Mouse (Mus musculus) midbrain, embryonic 14.5 days (tissue): ENCODE results near the gene Tcf7l2. TPM values are rescaled to one million over a fixed set of nuclear protein-coding genes. Genes with fewer than 3 reads are reported as not detected.

ENCODE experiments used
- ATAC-seq: fragments of 200-750 bp; cut with Nextera tagmentation; 2 replicates; pipeline ENCODE4 v1.8.0; 2017; ENCODE audit warnings: moderate number of reproducible peaks, moderate library complexity; ENCODE audit not compliant: low FRiP score, low TSS enrichment
- DNase-seq: peaks from one replicate; pipeline ENCODE4 v3.0.0-alpha.2; 2015
- H3K27ac ChIP-seq: fragments of 300-500 bp; sonication (generic); replicated peaks from 2 replicates; pipeline ENCODE4 v1.5.1; 2014; ENCODE audit warnings: mild to moderate bottlenecking, low read depth, low read length, moderate library complexity
- H3K27me3 ChIP-seq: fragments of 300-500 bp; sonication (generic); 2 replicates; pipeline ENCODE4 v1.6.1; 2014; ENCODE audit warnings: low read length, control low read depth, mixed read lengths; ENCODE audit not compliant: control insufficient read depth, insufficient read depth
- H3K36me3 ChIP-seq: fragments of 300-500 bp; sonication (generic); 2 replicates; pipeline ENCODE4 v1.6.1; 2014; ENCODE audit warnings: low read length, control low read depth; ENCODE audit not compliant: control insufficient read depth, insufficient read depth
- H3K4me1 ChIP-seq: fragments of 300-500 bp; sonication (generic); 2 replicates; pipeline ENCODE4 v1.6.1; 2014; ENCODE audit warnings: mild to moderate bottlenecking, antibody characterized with exemption, low read length, control low read depth; ENCODE audit not compliant: control insufficient read depth, insufficient read depth
- H3K4me2 ChIP-seq: fragments of 300-500 bp; sonication (generic); 2 replicates; pipeline ENCODE4 v1.6.1; 2014; ENCODE audit warnings: mild to moderate bottlenecking, low read length, moderate library complexity
- H3K4me3 ChIP-seq: fragments of 300-500 bp; sonication (generic); replicated peaks from 2 replicates; pipeline ENCODE4 v1.5.1; 2014; ENCODE audit warnings: low read depth, low read length
- H3K9ac ChIP-seq: fragments of 300-500 bp; sonication (generic); replicated peaks from 2 replicates; pipeline ENCODE4 v1.6.1; 2014; ENCODE audit warnings: mild to moderate bottlenecking, low read length, moderate library complexity
- H3K9me3 ChIP-seq: fragments of 300-500 bp; sonication (generic); 2 replicates; pipeline ENCODE4 v1.6.1; 2016; ENCODE audit warnings: low read length, control low read depth, mixed read lengths; ENCODE audit not compliant: control insufficient read depth
- WGBS: fragments of 180-500 bp; shearing (Covaris S2); extraction: QIAGEN DNeasy Blood & Tissue Kit; methylation state at CpG from one replicate; pipeline ENCODE4 v1.1.7; 2014; 5-methylcytosine and 5-hydroxymethylcytosine counted together
- polyA plus RNA-seq: library from polyadenylated mRNA; unstranded; fragments of >200 nt; fragmentation: Nextera tagmentation; extraction: Ambion mirVana; gene quantifications from 2 replicates; pipeline ENCODE4 v1.2.1, GENCODE M21; 2014

Tcf7l2 gene
- polyA plus RNA-seq, 1 experiment from 2014 or later, result 768 TPM

DNA sequence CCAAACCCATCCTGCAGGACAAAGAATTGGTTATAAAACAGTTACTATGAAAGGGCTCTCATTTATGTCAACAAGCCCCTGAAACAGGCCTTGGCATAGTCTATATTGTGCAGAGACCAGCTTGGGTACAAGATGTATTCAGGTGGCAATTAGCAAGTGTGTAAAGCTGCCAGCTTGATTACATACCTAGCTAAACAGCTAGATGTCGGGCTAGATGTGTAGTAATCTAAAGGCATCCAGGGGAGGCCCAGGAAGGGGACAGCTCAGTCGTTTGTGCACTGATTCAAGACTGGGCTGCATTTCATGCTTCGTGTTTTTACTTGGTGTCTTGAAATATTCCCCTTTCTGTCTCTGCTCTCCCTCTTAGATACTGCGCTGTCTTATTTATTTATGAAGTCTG lies 1.9 kb upstream of the Tcf7l2 start:
- Histone ChIP-seq H3K9me3 (no peaks in the 10 kb centered on the region), H3K4me1 (peaks cover 14% of the 10 kb centered on the region), H3K4me2 (no peak overlapping the region), H3K4me3 (no peak overlapping the region), H3K36me3 (no peaks in the 10 kb centered on the region), H3K27ac (peak overlapping the region; percentile 71), H3K27me3 (no peaks in the 10 kb centered on the region), H3K9ac (no peak overlapping the region)
- no peak for ATAC-seq
- no peak for DNase-seq
- WGBS, result 26% methylated on average over 4 of the region's 4 CpGs

DNA sequence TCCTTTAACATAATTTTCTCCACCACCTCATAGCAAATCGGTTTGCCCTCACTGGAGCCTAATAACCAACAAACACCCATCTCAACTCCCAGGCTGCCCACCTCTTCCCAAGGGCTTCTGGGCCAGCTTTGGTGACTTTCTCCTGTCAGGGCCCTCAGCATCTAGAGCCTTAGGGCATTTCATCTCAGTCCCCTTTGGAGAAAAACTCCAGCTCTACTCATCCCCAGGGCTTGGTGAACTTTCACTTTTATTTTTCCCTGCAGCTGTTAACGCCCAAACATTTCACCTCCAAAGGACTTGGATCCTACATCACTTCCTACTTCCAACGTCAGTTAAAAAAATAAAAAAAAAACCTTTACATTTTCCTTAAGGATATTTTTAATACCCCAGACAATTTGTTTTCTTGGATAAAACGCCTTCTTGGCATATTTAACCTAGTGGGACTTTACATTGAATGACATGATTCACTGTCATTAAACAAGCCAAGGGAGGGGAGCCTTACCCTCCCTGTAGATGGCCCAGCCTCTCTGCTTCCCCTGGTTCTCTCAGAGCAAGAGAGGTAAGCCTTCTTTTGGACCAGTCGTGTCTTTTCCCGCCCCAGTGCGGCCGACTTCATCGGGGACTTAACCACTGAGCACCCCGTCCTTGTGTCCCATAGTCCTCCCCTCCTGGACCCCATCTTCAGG lies 724 bp upstream of the Tcf7l2 start:
- Histone ChIP-seq H3K27me3 (no peaks in the 10 kb centered on the region), H3K4me1 (peaks cover 21% of the 10 kb centered on the region), H3K4me2 (peak overlapping the region; percentile 72), H3K36me3 (no peaks in the 10 kb centered on the region), H3K4me3 (peak overlapping the region; percentile 60), H3K9me3 (no peaks in the 10 kb centered on the region), H3K27ac (peak overlapping the region; percentile 85), H3K9ac (peak overlapping the region; percentile 92)
- DNase-seq, result no peak
- ATAC-seq, result no peak
- whole genome bisulfite sequencing, result 16% methylated on average over 10 of the region's 10 CpGs

DNA sequence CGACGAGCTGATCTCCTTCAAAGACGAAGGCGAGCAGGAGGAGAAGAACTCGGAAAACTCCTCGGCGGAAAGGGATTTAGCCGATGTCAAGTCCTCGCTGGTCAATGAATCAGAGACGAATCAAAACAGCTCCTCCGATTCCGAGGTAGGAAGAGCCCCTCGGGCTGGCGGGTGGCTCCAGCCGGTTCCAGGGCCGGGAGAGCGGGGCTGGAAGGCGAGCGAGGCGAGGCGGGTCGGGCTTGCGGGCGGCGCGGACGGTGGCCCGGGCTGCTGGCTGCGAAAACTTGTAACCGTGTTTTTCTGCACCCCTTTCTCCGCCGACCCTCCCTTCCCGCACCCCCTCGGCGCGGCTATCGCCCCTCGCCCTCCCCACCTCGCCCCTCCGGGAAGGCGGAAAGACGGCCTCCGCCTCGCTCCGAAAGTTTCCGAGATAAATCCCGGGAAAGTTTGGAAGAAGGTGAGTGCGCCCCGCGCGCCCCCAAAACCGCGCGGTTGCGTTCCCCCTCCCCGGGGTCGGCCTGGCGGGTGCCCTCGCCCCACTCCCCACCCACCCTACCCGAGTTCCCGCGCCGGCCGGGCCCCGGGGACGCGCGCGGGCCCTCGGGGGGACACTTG lies 873 bp downstream of the Tcf7l2 start:
- under 1% methylated on average over 66 of the region's 70 CpGs for WGBS
- H3K4me2 ChIP-seq, result peak overlapping the region; percentile 72
- DNase-seq (peak; percentile 72), ATAC-seq (no peak; the same call in 1 of the 2 replicates)
- peak overlapping the region; percentile 97 for H3K27ac ChIP-seq
- no peaks in the 10 kb centered on the region for H3K27me3 ChIP-seq
- peaks cover 35% of the 10 kb centered on the region for H3K4me1 ChIP-seq
- H3K4me3 ChIP-seq, result peak overlapping the region; percentile 60
- peak overlapping the region; percentile 92 for H3K9ac ChIP-seq
- no peaks in the 10 kb centered on the region for H3K9me3 ChIP-seq
- no peaks in the 10 kb centered on the region for H3K36me3 ChIP-seq

DNA sequence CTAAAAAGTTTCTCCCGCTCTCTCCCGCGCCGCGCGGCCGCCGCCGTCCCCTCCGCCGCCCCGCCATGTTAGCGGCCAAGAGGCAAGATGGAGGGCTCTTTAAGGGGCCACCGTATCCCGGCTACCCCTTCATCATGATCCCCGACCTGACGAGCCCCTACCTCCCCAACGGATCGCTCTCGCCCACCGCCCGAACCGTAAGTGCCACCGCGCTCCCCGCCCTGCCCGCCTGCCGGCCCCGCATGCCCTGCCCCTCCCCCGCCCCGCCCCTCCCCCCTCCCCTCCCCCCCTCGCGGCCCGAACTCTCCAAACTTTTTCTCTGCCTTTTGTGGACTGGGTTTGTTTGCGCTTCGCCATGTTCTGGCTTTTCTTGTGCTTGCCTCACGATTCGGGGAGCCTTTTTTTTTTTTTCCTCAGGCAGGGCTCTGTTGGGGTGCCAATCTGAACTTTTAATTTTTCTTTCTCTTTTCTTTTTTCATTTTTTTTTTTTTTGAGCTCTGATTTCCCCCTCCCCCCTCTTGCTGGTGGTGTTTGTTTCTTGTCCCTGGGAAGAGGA lies 1.5 kb downstream of the Tcf7l2 start:
- H3K27ac ChIP-seq, result peak overlapping the region; percentile 97
- WGBS, result under 1% methylated on average over 33 of the region's 38 CpGs
- ATAC-seq (peak; percentile 8), DNase-seq (peak; percentile 67)
- H3K27me3 ChIP-seq, result no peaks in the 10 kb centered on the region; the same call in 1 of the 2 replicates
- H3K4me3 ChIP-seq, result peak overlapping the region; percentile 60
- peak overlapping the region; percentile 92 for H3K9ac ChIP-seq
- peak overlapping the region; percentile 72 for H3K4me2 ChIP-seq
- no peaks in the 10 kb centered on the region for H3K36me3 ChIP-seq
- peaks cover 41% of the 10 kb centered on the region for H3K4me1 ChIP-seq
- H3K9me3 ChIP-seq, result no peaks in the 10 kb centered on the region

DNA sequence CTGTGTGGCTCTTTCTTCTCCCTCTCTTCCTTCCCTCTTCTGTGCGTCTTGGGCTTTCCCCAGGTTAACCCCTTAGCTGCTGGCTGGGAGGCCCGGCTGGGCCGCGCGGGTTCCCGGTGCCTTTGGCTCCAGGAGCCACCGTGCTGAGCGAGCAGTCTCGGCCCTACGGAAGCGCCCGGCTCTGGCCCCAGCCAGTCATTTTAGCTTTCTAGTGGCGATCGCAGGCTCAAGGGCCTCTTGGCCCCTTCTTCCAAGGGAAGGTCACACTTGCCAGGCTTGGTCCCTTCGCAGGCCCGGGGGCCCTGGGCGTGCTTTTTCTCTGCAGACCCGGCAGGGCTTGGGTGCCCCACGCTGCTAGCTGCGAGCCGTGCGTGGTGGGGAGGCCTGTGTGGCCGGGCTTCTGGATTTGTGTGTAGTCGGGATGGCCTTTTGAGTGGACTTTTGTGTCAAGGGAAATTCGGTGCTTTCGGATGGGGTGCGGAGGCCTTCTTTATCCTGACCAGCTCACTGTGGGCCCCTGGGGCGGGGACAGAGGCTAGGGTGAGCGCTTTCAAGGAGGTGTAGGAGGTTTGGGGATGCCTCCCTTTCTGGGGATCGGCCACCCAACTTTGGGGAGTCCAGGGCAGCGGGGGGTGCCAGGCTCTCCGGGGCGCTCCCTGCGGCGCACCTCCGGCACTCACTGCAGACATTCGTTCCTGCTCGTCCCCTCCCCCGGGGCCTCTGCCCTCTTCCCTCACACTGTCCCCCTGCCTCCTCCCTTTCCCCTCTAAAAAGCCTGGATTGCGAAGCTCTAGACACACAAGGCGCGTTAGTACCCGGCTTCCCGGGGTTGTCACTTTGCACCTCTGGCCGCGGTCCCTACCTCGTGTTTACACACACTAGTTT lies 2.2 kb downstream of the Tcf7l2 start:
- WGBS, result 1% methylated on average over 45 of the region's 47 CpGs
- H3K27ac ChIP-seq, result peak overlapping the region; percentile 97
- no peaks in the 10 kb centered on the region for H3K9me3 ChIP-seq
- peak overlapping the region; percentile 72 for H3K4me2 ChIP-seq
- no peaks in the 10 kb centered on the region for H3K36me3 ChIP-seq
- DNase-seq, result peak; percentile 83
- H3K27me3 ChIP-seq, result no peaks in the 10 kb centered on the region; the same call in 1 of the 2 replicates
- H3K4me3 ChIP-seq, result peak overlapping the region; percentile 60
- H3K4me1 ChIP-seq, result peaks cover 48% of the 10 kb centered on the region
- H3K9ac ChIP-seq, result peak overlapping the region; percentile 92
- 0 out of 2 replicates have a peak, but pooled peaks have one; percentile 29 for ATAC-seq

DNA sequence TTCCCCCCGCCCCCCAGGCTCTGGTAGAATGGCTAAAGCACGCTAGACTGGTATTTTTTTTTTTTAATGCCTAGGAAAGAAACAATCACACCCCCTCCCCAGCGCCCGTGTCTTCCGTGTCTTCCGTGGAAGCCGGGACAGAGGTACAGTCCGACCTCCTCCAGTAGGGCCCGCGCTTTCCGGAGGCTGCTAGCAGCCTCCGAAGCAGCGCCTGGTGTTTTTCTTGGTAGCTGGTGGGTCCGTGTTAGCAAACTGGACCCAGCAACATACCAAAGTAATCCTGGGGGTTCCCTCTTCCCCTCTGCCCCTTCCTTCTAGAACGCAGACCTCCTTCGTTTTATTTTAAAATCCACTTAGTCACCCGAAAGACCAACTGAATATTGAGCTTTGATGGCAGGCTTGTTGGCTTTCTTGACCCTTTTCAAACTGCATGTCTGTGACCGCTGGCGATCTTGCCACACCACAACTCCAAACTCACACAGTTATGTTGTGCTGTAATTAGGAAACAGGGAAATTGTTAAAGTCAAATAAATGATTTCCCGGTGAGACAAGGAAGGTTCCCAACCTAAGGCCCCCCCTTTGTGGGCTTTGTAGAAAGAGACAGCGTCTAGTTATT lies 3.1 kb downstream of the Tcf7l2 start:
- 1% methylated on average over 21 of the region's 21 CpGs for WGBS
- no peaks in the 10 kb centered on the region for H3K36me3 ChIP-seq
- peak overlapping the region; percentile 72 for H3K4me2 ChIP-seq
- H3K27me3 ChIP-seq, result no peaks in the 10 kb centered on the region; the same call in 1 of the 2 replicates
- DNase-seq, result peak; percentile 69
- no peak for ATAC-seq
- no peaks in the 10 kb centered on the region for H3K9me3 ChIP-seq
- peak overlapping the region; percentile 97 for H3K27ac ChIP-seq
- peak overlapping the region; percentile 92 for H3K9ac ChIP-seq
- H3K4me1 ChIP-seq, result peaks cover 55% of the 10 kb centered on the region
- H3K4me3 ChIP-seq, result peak overlapping the region; percentile 60

DNA sequence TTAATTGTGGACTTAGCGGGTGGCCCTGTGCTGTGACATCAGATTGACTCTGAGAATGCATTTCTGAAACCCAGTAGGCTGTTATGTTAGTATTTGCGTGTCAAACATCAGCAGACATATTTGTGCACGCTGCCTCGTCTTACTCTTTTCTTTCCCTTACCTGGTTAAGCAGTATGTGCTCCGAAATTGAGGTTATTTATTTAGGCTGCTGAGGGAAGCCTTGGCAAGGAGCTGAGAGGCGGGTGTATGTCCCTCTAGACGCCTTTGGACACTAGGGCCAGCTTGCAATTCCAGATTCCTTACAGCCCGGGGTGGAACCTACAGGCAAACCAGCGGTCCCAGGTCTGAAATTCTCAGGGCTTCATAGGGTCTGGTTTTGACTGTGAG lies 3.6 kb downstream of the Tcf7l2 start:
- WGBS, result 7% methylated on average over 9 of the region's 9 CpGs
- H3K36me3 ChIP-seq, result no peaks in the 10 kb centered on the region
- peak overlapping the region; percentile 60 for H3K4me3 ChIP-seq
- H3K27me3 ChIP-seq, result no peaks in the 10 kb centered on the region; the same call in 1 of the 2 replicates
- H3K4me2 ChIP-seq, result peak overlapping the region; percentile 72
- H3K9me3 ChIP-seq, result no peaks in the 10 kb centered on the region
- peak overlapping the region; percentile 97 for H3K27ac ChIP-seq
- H3K4me1 ChIP-seq, result peaks cover 56% of the 10 kb centered on the region
- DNase-seq, result peak; percentile 53
- no peak for ATAC-seq
- H3K9ac ChIP-seq, result peak overlapping the region; percentile 92

DNA sequence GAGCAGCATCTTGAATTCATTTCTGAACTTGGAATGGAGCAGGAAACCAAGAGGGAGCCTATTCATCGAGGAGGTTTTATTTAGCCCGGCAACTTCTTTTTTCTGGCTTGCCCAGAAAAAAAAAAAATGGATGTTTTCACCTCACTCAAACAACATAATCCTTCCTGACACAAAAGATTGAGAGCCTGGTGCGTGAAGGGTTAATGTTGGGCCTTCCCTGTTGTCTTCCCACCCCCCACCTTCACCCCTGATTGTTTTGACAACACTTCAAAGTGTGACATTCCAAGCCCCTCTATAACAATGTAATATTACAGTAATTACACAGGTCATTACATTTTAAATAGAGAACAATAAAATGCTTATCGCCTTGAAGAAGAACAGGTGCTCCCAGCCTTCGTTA lies 4.6 kb downstream of the Tcf7l2 start:
- H3K27ac ChIP-seq, result peak overlapping the region; percentile 84
- H3K4me1 ChIP-seq, result peaks cover 59% of the 10 kb centered on the region
- peak overlapping the region; percentile 92 for H3K9ac ChIP-seq
- 9% methylated on average over 5 of the region's 5 CpGs for WGBS
- H3K4me3 ChIP-seq, result peak overlapping the region; percentile 60
- H3K9me3 ChIP-seq, result no peaks in the 10 kb centered on the region
- H3K36me3 ChIP-seq, result no peaks in the 10 kb centered on the region
- H3K27me3 ChIP-seq, result no peaks in the 10 kb centered on the region; the same call in 1 of the 2 replicates
- ATAC-seq (no peak), DNase-seq (peak; percentile 65)
- H3K4me2 ChIP-seq, result peak overlapping the region; percentile 72
